Mouse (Mus musculus) limb, embryonic 10.5 days (tissue): ENCODE measurements around the gene Fam124a. TPM values are rescaled to one million over a fixed set of nuclear protein-coding genes. Genes with fewer than 3 reads are reported as not detected.
"Not testable (repeated sequence)": the region's sequence is repeated elsewhere in the genome, so short reads cannot be mapped to it uniquely, and the experiment has no call there.

Source experiments
- DNase-seq: peaks from one replicate; pipeline ENCODE4 v3.0.0-alpha.2; 2017; ENCODE audit warnings: low spot score
- H3K27ac ChIP-seq: fragments of 300-500 bp; sonication (generic); 2 replicates; pipeline ENCODE4 v1.5.1; 2016; ENCODE audit warnings: mild to moderate bottlenecking
- H3K27me3 ChIP-seq: fragments of 300-500 bp; sonication (generic); 2 replicates; pipeline ENCODE4 v1.6.1; 2016; ENCODE audit warnings: low read depth, mild to moderate bottlenecking; ENCODE audit not compliant: poor library complexity, severe bottlenecking
- H3K36me3 ChIP-seq: fragments of 300-500 bp; sonication (generic); 2 replicates; pipeline ENCODE4 v1.6.1; 2016; ENCODE audit warnings: mild to moderate bottlenecking, moderate library complexity
- H3K4me1 ChIP-seq: fragments of 300-500 bp; sonication (generic); 2 replicates; pipeline ENCODE4 v1.6.1; 2016
- H3K4me3 ChIP-seq: fragments of 300-500 bp; sonication (generic); 2 replicates; pipeline ENCODE4 v1.5.1; 2016; ENCODE audit warnings: mild to moderate bottlenecking, moderate library complexity
- H3K9me3 ChIP-seq: fragments of 300-500 bp; sonication (generic); replicated peaks from 2 replicates; pipeline ENCODE4 v1.6.1; 2016; ENCODE audit warnings: mild to moderate bottlenecking
- WGBS: fragments of 180-500 bp; shearing (Covaris S2); methylation state at CpG from one replicate; pipeline ENCODE4 v1.1.7; 2016; 5-methylcytosine and 5-hydroxymethylcytosine counted together
- polyA plus RNA-seq: library from polyadenylated mRNA; unstranded; fragments of >200 nt; fragmentation: Nextera tagmentation; extraction: Ambion mirVana; gene quantifications from 2 replicates; pipeline ENCODE4 v1.2.1, GENCODE M21; 2016

Gene Fam124a
- polyA plus RNA-seq, 1 experiment from 2014 or later: 0.30 TPM

- H3K36me3 ChIP-seq, H3K4me3 ChIP-seq, DNase-seq, H3K9me3 ChIP-seq, H3K27ac ChIP-seq, H3K27me3 ChIP-seq: not testable (repeated sequence)
- peaks cover 14% of the 10 kb centered on the region for H3K4me1 ChIP-seq
- WGBS: 95% methylated on average over 6 of the region's 7 CpGs
Measured at GRCm38 (mm10) chr14:62642368-62642767, 86.8 kb downstream of the Fam124a start.

- DNase-seq: no peak
- no peaks in the 10 kb centered on the region for H3K9me3 ChIP-seq
- H3K4me3 ChIP-seq: no peak overlapping the region
- H3K27ac ChIP-seq: no peak overlapping the region
- H3K27me3 ChIP-seq: no peaks in the 10 kb centered on the region
- H3K4me1 ChIP-seq: no peaks in the 10 kb centered on the region
- 89% methylated on average over 6 of the region's 6 CpGs for WGBS
- H3K36me3 ChIP-seq: no peaks in the 10 kb centered on the region
Measured at GRCm38 (mm10) chr14:62648405-62648804, 92.9 kb downstream of the Fam124a start.

- H3K27me3 ChIP-seq: no peaks in the 10 kb centered on the region
- WGBS: 72% methylated on average over 3 of the region's 3 CpGs
- DNase-seq: no peak
Measured at GRCm38 (mm10) chr14:62650376-62650775, 94.8 kb downstream of the Fam124a start.

GRCm38 (mm10) chr14:62651771-62652170 lies 96.2 kb downstream of the Fam124a start:
- no peaks in the 10 kb centered on the region for H3K36me3 ChIP-seq
- no peak overlapping the region for H3K27ac ChIP-seq
- H3K9me3 ChIP-seq: no peaks in the 10 kb centered on the region
- H3K4me3 ChIP-seq: no peak overlapping the region
- no peak for DNase-seq
- no peaks in the 10 kb centered on the region for H3K27me3 ChIP-seq
- no peaks in the 10 kb centered on the region for H3K4me1 ChIP-seq
- WGBS: 88% methylated on average over 3 of the region's 3 CpGs

More at GRCm38 (mm10) chr14:62650376-62650775, 94.8 kb downstream of the Fam124a start:
- no peak overlapping the region for H3K27ac ChIP-seq
- H3K4me1 ChIP-seq: no peaks in the 10 kb centered on the region
- no peak overlapping the region for H3K4me3 ChIP-seq
- no peaks in the 10 kb centered on the region for H3K9me3 ChIP-seq
- H3K36me3 ChIP-seq: no peaks in the 10 kb centered on the region

GRCm38 (mm10) chr14:62655996-62656395 lies 100.5 kb downstream of the Fam124a start:
- Histone ChIP-seq H3K27ac (no peak overlapping the region), H3K27me3 (no peaks in the 10 kb centered on the region), H3K36me3 (no peaks in the 10 kb centered on the region), H3K4me3 (no peak overlapping the region), H3K4me1 (no peaks in the 10 kb centered on the region), H3K9me3 (no peaks in the 10 kb centered on the region)
- WGBS: 85% methylated on average over 7 of the region's 7 CpGs
- DNase-seq: no peak

GRCm38 (mm10) chr14:62657469-62657868 lies 101.9 kb downstream of the Fam124a start:
- Histone ChIP-seq H3K27me3 (no peaks in the 10 kb centered on the region), H3K4me1 (no peaks in the 10 kb centered on the region), H3K9me3 (no peaks in the 10 kb centered on the region), H3K4me3 (no peak overlapping the region), H3K27ac (no peak overlapping the region), H3K36me3 (no peaks in the 10 kb centered on the region)
- WGBS: 83% methylated on average over 3 of the region's 3 CpGs
- DNase-seq: no peak

Other genes with a start within 250 kb of the Fam124a start
- 0.05 and 0.21 TPM in 2 replicates for gene Gucy1b2, start 99.4 kb upstream of the Fam124a start, polyA plus RNA-seq
- not detected in 2 replicates for gene Gm4131, start 11.2 kb downstream of the Fam124a start, polyA plus RNA-seq
- gene Serpine3, start 107.9 kb downstream of the Fam124a start, polyA plus RNA-seq: not detected in 2 replicates
- 18.1 and 25.4 TPM in 2 replicates for gene Ints6, start 205.4 kb downstream of the Fam124a start, polyA plus RNA-seq